ENCODE assay signal across 16 mouse cellular contexts in the genomic region with DNA sequence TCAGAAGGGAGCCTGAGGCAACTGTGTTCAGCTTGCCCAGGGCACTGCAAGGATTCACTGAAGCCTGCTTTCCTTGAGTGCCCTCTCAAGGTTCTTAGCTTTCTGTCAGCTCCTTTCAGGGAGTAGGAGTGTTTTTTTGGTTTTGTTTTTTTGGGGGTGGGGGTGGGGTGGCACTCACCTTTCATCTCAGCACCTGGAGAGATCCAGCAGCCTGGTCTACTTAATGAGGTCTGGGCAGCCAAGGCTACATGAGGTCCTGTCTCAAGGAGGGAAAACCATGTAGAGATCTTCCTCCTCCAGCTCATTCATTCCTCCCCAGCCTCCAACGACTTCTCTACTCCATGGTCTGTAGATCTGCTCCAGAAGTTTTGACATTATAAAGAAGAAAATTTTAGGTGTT. TPM values are rescaled to one million over a fixed set of nuclear protein-coding genes. Genes with fewer than 3 reads are reported as not detected.
"Had no signal": no experiment of that assay in that cellular context is flagged by ENCODE, and none has a peak within 500 bp of the region (broad histone marks: within the 10 kb centered on the region; RNA-seq: fewer than 3 reads in every experiment).

A gene (plus strand): TSS at position 301 of the 400 bp plus-strand sequence.

RNA-seq across cellular contexts. Expression of the gene that starts here (rescaled TPM):
- total RNA-seq: heart, postnatal 10 days; heart, postnatal 14 days; heart, postnatal 25 days; heart, postnatal 36 days; heart, postnatal 4 days; hematopoietic stem cell, adult 5-6 weeks; hindbrain, postnatal 0 days; layer of hippocampus, adult 18-20 months; layer of hippocampus, adult 2 months; layer of hippocampus, adult 8-10 months; layer of hippocampus, postnatal 10 days; layer of hippocampus, postnatal 14 days; layer of hippocampus, postnatal 25 days; layer of hippocampus, postnatal 36 days; left cerebral cortex, adult 18-20 months; left cerebral cortex, adult 2 months had no signal
